Mouse (Mus musculus) granulocyte monocyte progenitor cell, adult 5-6 weeks (primary cell): ENCODE data around the gene Cep97. TPM values are rescaled to one million over a fixed set of nuclear protein-coding genes. Genes with fewer than 3 reads are reported as not detected.
"Not testable (repeated sequence)": the region's sequence is repeated elsewhere in the genome, so short reads cannot be mapped to it uniquely, and the experiment has no call there.

Experiments used
- ATAC-seq: replicated peaks from 2 replicates; pipeline ENCODE4 v1.8.0; 2016; ENCODE audit warnings: mild to moderate bottlenecking, moderate TSS enrichment, inconsistent platforms; ENCODE audit not compliant: poor library complexity, severe bottlenecking
- total RNA-seq, 2 experiments: library from RNA; stranded (forward) in 1 of 2; stranded (reverse) in 1 of 2; fragments of 200-712, 200-1000 nt in 1 of 2; fragments of >200 nt in 1 of 2; fragmentation: Nextera tagmentation in 1 of 2; gene quantifications; 2 replicates each; pipeline ENCODE4 v1.2.3; 2014 to 2017

Cep97 gene
- total RNA-seq, 2 experiments from 2014 or later = 16.5 to 25.5 TPM

DNA sequence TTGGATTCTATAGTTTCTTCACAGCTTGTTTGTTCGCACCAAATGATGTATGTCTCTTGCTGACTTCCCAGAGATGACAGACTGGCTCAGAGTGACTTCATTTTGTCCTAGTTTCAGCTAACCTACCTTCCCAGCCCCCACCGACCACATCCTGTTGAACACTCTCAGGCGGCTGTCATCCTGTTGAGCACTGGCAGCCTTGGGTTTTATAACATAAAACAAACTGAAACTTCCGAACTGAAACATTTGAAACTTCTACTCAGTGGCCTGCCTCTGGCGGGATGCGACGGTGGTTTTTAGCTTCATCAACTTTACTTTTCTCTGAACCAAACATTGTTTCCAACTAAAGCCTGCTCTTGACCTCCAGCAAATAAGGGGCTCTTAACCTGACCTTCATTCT, 14.3 kb upstream of the Cep97 start:
- ATAC-seq = peak; percentile 87

- not testable (repeated sequence) for ATAC-seq
Observed at GRCm38 (mm10) chr16:55947876-55948410, 13.3 kb upstream of the Cep97 start.

- ATAC-seq = no peak
Observed at GRCm38 (mm10) chr16:55947266-55947665, 12.6 kb upstream of the Cep97 start.

DNA sequence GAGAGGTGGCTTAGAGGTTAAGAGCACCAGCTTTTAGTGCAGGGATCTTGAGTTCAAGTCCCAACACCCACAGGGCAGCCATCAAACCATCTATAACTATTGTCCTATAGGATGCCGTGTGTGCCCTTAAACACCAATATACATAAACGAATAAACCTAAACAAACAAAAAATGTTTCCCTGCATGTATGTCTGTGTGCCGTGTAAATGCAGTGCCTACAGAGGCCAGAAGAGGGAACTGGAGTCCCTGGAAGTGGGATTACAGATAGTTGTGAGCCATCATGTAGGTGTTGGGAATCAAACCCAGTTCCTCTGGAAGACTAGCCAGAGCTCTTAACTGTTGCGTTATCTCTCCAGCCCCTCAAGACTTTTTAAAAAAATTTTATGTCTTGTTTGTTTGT, 6.1 kb upstream of the Cep97 start:
- no peak for ATAC-seq

DNA sequence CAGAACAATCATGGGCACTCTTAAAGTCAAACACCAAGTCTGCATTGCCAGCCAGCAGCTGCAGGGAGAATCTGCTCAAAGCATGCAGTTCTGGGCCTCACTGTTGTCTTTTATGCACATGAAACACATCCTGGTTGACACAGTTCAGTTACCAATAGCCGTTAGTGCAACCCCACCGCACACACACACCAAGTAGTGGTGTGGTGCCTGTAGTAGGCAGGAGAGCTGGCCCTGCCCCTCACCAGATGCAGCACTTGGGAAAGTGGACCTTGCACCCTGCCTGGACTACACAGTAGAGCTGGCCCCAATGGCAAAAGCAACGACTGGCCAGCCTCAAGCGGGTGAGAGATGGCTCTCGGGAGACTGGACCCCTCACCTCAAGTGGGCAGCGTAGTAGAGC, 5.0 kb upstream of the Cep97 start:
- no peak for ATAC-seq

GRCm38 (mm10) chr16:55938761-55939160, 4.1 kb upstream of the Cep97 start:
- ATAC-seq = no peak

GRCm38 (mm10) chr16:55933681-55934343, 843 bp downstream of the Cep97 start:
- peak; percentile 40 for ATAC-seq

DNA sequence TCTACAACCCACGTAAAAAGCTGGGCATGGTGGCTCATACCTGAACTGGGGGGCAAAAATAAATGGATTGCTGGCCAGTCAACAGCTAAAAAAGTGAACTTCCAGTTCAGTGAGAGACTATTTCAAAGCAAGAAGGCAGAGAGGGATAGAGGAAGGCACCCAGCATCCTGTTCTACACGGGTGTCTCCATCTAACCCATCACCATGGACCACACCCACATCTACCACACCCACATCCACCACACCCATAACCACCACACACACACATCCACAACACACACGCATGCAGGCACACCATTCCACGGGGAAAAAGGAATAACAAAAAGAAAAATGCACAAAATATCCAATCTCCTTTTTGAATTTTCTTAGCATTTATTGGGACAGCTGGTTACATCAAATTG, 10.6 kb downstream of the Cep97 start:
- no peak for ATAC-seq

- no peak for ATAC-seq
Observed at GRCm38 (mm10) chr16:55922079-55922478, 12.6 kb downstream of the Cep97 start.

DNA sequence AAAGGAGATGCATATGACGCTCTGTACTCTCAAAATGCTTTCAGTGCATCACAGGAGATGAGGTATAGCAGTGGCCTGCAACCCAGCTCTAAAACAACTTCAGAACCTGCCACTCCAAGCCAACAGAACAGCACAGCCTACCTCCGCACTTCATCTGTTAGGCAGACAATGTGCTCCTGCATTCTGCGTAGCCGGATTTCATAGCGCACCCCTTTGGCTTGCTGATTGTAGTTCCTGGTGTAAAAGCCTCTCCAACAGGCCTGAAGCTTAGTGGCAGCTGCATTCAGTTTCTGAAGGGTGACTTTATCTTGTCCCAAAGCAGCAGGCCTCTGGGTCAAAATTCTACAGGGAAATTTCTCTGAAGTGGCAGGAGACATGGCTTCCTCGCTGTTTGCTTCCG, 19.9 kb downstream of the Cep97 start:
- no peak for ATAC-seq

DNA sequence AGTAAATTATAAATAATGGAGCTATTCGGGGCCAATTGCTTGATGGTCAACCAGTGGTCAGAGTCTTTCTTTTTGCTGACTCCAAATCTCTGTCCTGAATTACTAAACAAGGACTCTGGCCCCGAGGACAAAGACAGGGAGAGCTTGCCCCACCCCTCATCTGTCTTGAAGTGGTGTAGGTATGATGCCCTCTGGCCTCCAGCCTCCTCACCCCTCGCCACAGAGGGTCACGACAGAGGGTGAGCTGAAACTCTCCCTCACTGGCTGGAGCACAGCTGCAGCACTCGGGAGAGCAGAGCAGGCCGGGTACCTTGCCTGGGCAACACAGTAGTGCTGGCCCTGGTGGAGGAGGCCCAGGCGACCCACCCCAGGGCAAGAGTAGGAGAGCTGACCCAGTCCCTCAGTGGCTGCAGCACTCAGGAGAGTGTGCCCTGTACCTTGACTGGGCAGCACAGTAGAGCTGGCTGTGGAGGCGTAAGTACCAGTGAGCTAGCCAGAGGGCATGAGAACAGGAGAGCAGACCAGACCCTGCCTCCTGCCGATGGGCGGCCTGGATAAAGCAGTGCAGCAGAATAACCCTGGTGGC, 24.4 kb downstream of the Cep97 start:
- no peak for ATAC-seq

GRCm38 (mm10) chr16:55906928-55907679, 27.6 kb downstream of the Cep97 start:
- ATAC-seq = peak; percentile 79

- no peak for ATAC-seq
Observed at GRCm38 (mm10) chr16:55905370-55905769, 29.3 kb downstream of the Cep97 start.

DNA sequence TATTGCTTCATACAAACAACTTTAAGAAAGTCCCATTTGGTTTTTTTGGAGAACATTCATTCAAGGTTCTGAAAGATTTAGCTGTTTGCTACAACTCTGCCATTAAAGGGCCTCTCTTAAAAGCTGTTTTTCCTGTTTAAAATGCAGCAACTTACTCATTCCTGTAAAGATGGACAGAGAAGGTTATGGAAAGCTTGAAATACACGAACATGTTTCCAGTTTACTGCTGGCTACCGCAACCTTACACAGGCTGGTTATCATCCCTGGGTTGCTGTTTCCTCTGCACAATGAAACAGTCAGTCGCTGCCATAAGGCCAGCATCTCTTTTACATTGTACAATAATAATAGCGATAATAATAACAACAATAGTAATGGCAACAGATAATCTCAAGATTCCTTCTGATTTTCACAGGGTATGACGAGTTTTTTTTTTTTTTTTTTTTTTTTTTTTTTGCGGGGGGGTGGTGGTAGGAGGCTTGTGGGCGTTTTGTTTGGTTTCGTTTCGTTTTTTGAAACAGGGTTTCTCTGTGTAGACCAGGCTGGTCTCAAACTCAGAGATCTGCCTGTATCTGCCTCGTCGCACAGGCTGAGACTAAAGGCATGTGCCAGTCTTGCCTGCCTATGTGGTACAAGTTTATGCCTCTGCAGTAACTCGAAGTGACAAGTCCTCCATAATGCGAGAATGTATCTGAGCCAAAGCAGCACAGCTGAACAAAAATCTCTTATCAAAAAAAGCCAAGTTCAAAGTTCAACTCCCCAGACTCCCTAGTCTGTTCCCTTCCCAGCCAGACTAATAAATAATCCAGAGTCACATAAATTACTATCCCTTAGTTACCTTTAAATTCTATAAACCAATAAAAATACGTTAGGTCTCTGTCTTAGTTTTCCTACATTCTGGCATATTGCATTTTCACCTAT, 32.6 kb downstream of the Cep97 start:
- ATAC-seq = no peak

GRCm38 (mm10) chr16:55898385-55899002, 36.2 kb downstream of the Cep97 start:
- ATAC-seq = 0 out of 2 replicates have a peak, but pooled peaks have one; percentile 4

DNA sequence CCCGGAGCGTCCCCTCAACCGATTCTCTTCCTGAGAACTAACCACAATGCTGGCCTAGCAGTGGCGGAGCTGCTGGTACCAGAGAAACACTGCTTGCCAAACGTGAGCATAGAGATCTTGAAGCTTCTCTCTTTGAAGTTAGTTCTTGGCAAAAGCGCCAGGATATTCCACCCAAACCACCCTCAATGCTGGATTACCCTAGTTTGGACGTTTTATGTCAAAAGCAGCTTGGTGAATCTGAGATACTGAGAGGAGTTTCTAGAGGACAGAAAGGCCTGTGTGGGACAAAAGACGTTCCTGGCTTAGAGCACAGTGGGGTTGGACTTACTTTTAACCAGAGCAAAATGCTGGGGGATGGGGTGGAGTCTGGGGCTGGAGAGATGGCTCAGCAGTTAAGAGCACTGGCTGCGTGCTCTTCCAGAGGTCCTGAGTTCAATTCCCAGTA, 39.0 kb downstream of the Cep97 start:
- ATAC-seq = no peak

DNA sequence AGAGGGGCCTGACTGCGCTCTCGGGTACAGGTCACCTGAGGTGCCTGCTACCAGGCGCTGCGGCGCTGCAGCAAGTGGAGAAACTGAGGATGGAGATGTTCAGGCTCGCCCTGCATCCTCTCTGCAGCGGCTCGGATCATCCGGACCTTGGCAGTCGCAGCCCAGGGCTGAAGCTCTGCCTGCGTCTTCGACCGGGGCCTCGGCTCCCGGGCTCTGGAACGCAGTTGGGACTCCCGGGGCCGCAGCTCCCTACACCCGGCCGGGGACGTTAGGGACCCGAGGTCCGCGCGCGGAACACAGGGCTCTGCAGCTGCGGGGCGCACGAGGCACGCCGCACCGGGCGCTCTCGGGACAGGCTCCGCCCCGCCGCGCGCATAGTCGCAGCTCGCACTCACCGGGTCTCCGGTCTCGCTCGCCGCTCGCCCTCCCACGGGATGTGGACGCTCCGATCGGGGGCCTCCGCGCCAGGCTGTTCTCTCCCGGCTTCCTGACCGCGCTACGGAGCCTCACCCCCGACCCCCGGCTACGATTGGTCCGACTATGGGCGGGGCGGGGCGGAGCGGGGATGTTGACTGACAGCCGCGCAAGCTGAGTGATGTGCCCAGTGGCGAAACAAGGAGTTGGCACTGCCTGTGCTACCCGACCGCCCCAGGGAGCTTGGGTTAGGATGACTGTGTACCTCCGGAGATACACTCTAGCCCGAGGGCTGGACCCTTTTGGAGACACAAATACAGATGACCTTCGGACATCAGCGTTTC, 39.6 kb downstream of the Cep97 start, which contains the start of gene Nxpe3:
Gene Nxpe3 (minus strand): TSS at position 393 of the 758 bp plus-strand sequence.
- peak; percentile 83 for ATAC-seq

DNA sequence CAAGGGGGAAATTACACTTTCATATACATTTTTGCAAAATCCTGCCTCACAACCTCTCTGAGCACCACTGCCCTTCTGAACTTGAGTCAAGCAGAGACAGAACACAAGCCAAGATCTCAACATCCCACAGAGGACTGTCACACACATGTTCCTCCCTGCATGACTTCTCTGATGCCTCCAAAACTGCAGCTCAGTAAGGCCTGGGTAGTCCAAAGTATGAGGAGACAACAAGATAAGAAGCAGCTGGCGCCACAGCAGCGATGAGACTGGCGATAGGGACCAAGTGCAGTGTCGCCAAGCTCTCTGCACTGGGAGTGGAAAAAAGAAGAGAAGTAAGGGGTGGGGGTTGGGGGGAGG, 40.1 kb downstream of the Cep97 start:
- peak; percentile 6; the same call in 1 of the 2 replicates for ATAC-seq
